Mouse (Mus musculus) embryo, embryonic 10 days (tissue): ENCODE measurements at regions not wholly inside any gene's neighbourhood (a gene's known extent, or its start where the extent isn't known, plus 50 kb on each side); places are given as distances from the start of the nearest gene placed in this dataset.
"Not testable (repeated sequence)": the region's sequence is repeated elsewhere in the genome, so short reads cannot be mapped to it uniquely, and the experiment has no call there.

Experiments
- DNase-seq: peaks from one replicate; pipeline ENCODE4 v3.0.0-alpha.2; 2015; ENCODE audit warnings: low spot score

GRCm38 (mm10) chr6:68977959-68978358 is 1442.4 kb upstream of the Tacstd2 start:
- no peak for DNase-seq

DNA sequence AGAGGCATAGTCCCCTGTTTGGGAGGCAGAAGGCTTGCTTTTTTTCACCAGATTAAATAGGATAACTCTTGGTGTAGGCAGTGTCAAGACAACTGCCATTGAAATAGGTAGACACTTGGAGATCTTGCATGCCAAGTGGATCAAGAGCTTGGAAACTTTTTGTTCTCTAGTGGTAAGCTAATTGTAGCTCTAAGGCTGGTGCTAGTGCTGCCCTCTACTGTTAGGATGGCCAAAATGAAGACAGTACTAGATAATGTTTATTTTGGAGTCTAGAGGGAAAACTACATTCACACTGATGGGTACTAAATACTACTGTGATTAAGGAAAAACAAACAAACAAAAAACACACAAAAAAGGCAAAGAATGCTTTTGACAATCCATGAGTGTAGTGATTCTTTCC is 1428.4 kb upstream of the Tacstd2 start:
- peak; percentile 4 for DNase-seq

DNA sequence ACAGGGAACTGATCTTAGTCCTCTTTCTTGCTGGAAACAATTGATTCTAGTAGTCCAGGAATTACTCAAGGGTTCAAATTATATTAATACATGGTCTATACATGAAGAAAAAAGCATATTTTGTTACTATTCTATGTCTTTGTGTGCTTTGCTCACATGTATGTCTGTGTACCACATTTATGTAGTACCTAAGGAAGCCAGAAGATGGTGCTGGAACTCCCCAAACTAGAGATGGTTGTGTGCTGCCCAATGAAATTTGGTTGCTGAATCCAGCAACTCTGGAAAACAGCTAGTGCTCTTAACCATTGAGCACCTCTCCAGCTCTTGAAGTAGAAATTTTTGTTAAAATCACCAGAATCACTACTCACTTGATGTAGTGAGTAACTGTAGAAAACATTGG is 1402.5 kb upstream of the Tacstd2 start:
- peak; percentile 8 for DNase-seq

DNA sequence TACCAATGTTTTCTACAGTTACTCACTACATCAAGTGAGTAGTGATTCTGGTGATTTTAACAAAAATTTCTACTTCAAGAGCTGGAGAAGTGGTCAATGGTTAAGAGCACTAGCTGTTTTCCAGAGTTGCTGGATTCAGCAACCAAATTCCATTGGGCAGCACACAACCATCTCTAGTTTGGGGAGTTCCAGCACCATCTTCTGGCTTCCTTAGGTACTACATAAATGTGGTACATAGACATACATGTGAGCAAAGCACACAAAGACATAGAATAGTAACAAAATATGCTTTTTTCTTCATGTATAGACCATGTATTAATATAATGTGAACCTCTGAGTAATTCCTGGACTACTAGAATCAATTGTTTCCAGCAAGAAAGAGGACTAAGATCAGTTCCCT is 1396.3 kb upstream of the Tacstd2 start:
- DNase-seq, result peak; percentile 7

- no peak for DNase-seq
Measured at GRCm38 (mm10) chr6:68915536-68915935, 1379.9 kb upstream of the Tacstd2 start.

- no peak for DNase-seq
Measured at GRCm38 (mm10) chr6:68884130-68884529, 1348.5 kb upstream of the Tacstd2 start.

GRCm38 (mm10) chr6:68852761-68853160 is 1317.2 kb upstream of the Tacstd2 start:
- DNase-seq, result not testable (repeated sequence)

DNA sequence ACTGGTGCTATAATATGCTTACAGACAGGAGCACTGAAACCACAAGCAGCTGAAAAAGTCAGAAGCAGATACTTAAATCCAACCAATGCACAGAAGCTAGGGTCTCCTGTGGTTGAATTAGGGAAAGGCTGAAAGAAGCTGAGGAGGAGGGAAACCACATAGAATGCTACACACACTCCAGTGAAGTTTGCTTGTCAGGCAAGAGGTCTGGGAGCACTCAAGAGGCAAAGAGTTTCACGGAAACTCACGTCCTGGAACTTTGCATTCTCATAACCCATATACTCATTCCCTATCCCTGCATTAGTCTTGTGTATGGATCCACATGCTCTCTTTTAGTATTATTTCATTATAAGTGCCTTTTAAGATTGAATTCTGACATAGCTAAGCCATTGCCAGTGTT is 1316.7 kb upstream of the Tacstd2 start:
- DNase-seq, result no peak

- DNase-seq, result no peak
Measured at GRCm38 (mm10) chr6:68835186-68835585, 1299.6 kb upstream of the Tacstd2 start.

DNA sequence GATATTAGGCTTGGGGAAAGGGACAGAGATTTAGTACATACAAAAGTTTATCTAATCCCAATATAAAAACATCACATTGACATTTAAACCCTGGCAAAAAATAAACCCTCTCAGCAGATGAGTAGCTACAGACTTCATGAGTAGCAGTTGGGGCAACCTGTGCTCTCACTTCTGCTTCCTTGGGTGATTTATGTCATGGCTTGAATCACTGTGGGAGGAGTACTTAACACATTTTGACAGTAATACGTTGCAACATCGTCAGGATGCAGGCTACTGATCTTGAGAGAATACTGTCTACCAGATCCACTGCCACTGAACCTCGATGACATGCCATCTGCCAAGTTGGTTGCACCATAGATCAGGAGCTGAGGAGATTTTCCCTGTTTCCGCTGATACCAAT is 1299.0 kb upstream of the Tacstd2 start:
- no peak for DNase-seq

GRCm38 (mm10) chr6:68828460-68828859 is 1292.9 kb upstream of the Tacstd2 start:
- DNase-seq, result not testable (repeated sequence)

- no peak for DNase-seq
Measured at GRCm38 (mm10) chr6:68813346-68813745, 1277.8 kb upstream of the Tacstd2 start.

GRCm38 (mm10) chr6:68799205-68799604 is 1263.6 kb upstream of the Tacstd2 start:
- DNase-seq, result not testable (repeated sequence)

- DNase-seq, result no peak
Measured at GRCm38 (mm10) chr6:68771507-68771906, 1235.9 kb upstream of the Tacstd2 start.

- DNase-seq, result no peak
Measured at GRCm38 (mm10) chr6:68750451-68750850, 1214.9 kb upstream of the Tacstd2 start.

DNA sequence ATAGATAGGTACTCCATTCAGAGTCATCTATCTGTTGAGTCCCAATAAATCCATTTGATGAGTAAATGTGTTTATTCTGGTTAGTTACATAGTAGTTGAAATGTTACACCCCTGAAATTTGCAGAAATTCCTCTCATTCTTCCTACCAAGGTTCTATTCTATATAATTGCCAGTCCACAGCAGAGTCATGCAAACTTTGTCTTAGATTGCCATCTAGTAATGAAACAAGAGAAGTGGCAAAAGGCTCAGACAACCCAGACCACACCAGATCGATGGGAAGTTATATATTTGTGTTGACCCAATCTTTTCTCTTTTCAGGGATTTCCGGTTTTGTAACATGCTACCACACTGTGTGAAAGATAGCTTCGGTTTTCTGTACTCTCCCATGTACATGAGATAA is 1214.1 kb upstream of the Tacstd2 start:
- DNase-seq, result no peak

DNA sequence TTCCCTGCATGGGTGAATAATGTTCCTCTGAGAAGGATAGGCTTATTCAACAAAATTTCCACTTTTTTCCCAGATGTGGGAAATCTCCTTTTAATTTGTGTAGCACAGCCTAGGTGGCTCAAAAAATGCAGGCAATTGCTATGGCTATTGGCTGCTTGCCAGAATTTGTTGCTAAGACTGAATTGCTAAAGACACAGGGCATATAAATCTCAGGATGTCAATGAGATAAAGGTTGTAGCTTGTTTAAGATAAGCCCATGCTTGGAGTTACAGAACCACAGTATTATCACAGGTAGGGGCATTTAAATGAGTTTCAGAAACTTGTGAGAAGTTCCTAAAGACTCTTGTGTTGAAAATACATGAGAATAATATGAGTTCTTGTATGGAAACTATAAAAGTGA is 1203.0 kb upstream of the Tacstd2 start:
- DNase-seq, result no peak

- no peak for DNase-seq
Measured at GRCm38 (mm10) chr6:68736647-68737046, 1201.1 kb upstream of the Tacstd2 start.

- no peak for DNase-seq
Measured at GRCm38 (mm10) chr6:68736068-68736467, 1200.5 kb upstream of the Tacstd2 start.

DNA sequence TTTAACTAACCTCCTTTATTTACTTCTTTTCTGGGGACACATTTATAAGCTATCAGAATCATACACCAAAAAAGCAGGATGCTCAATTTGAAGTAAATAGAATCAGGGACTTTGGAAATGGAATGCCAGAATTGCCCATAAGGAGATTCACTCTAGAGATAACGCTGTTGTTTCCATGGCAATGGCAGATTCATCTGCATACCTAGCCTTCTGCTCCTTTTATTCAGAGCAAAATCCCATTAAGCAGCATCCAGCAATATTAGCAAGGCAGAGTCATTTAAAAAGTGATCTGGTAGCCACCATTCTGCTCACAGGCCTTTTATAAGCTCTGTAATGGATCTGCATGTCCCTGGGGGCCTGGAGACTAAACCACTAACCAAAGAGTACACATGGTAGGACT is 1175.5 kb upstream of the Tacstd2 start:
- DNase-seq, result not testable (repeated sequence)

GRCm38 (mm10) chr6:68704291-68704800 is 1168.8 kb upstream of the Tacstd2 start:
- not testable (repeated sequence) for DNase-seq

GRCm38 (mm10) chr6:68680792-68681110 is 1145.2 kb upstream of the Tacstd2 start:
- not testable (repeated sequence) for DNase-seq

GRCm38 (mm10) chr6:68680099-68680791 is 1144.6 kb upstream of the Tacstd2 start:
- no peak for DNase-seq

GRCm38 (mm10) chr6:68668433-68668832 is 1132.8 kb upstream of the Tacstd2 start:
- DNase-seq, result peak; percentile 63
